Mouse (Mus musculus): ENCODE measurements around the gene Cacna2d4. TPM values are rescaled to one million over a fixed set of nuclear protein-coding genes. Genes with fewer than 3 reads are reported as not detected.

The Cacna2d4 gene
- total RNA-seq, 1 experiment, result 0.04 TPM

GRCm38 (mm10) chr6:119372237-119372636 is 135.9 kb downstream of the Cacna2d4 start:
- no peak overlapping the region for H3K27ac ChIP-seq (ENCODE audit: insufficient read depth, low read depth, low read length, poor library complexity, severe bottlenecking)
- no peaks in the 10 kb centered on the region for H3K9me3 ChIP-seq (ENCODE audit: control insufficient read depth, insufficient read depth, low read depth, low read length)
- in situ Hi-C loops (cut with MboI; ENCODE audit: low sequenced_read_pairs in 2 of 2, unreplicated experiment in 2 of 2), result no loop called here
- no peak overlapping the region for H3K4me3 ChIP-seq (ENCODE audit: insufficient read depth in 1 of 2, low read depth in 1 of 2, low read length in 2 of 2, poor library complexity in 1 of 2, severe bottlenecking in 1 of 2)
- no peak for DNase-seq (ENCODE audit: low read depth, low spot score)
- H3K9ac ChIP-seq (ENCODE audit: insufficient read depth, low read depth, low read length, poor library complexity, severe bottlenecking), result no peak overlapping the region
- H3K4me1 ChIP-seq (ENCODE audit: control insufficient read depth in 2 of 2, insufficient read depth in 2 of 2, low read length in 2 of 2, poor library complexity in 1 of 2), result peaks cover 0 to 4% of the 10 kb centered on the region in 2 experiments; a peak in 1 of 4 replicates
- no peak for TF ChIP-seq HCFC1 (IDR thresholded peaks at IDR 0.05; ENCODE audit: borderline replicate concordance, insufficient read depth, low read length)
- no peak for TF ChIP-seq ZNF384 (IDR thresholded peaks at IDR 0.05; ENCODE audit: low read depth, low read length)
- TF ChIP-seq ZC3H11A (IDR thresholded peaks at IDR 0.05; ENCODE audit: borderline replicate concordance, low read depth, low read length), result no peak
- no peak for TF ChIP-seq MAFK (IDR thresholded peaks at IDR 0.05; ENCODE audit: insufficient read depth, low read depth, low read length)
- no peak for TF ChIP-seq CHD2 (IDR thresholded peaks at IDR 0.05; ENCODE audit: low read depth, low read length)
- peaks cover 4% of the 10 kb centered on the region for H3K36me3 ChIP-seq (ENCODE audit: control insufficient read depth, insufficient read depth, low read length, poor library complexity, severe bottlenecking)

GRCm38 (mm10) chr6:119373000-119373705 is 136.8 kb downstream of the Cacna2d4 start:
- Histone ChIP-seq H3K4me3 (ENCODE audit: insufficient read depth in 1 of 2, low read depth in 1 of 2, low read length in 2 of 2, poor library complexity in 1 of 2, severe bottlenecking in 1 of 2) (no peak overlapping the region), H3K36me3 (ENCODE audit: control insufficient read depth, insufficient read depth, low read length, poor library complexity, severe bottlenecking) (peaks cover 3% of the 10 kb centered on the region), H3K9me3 (ENCODE audit: control insufficient read depth, insufficient read depth, low read depth, low read length) (no peaks in the 10 kb centered on the region), H3K9ac (ENCODE audit: insufficient read depth, low read depth, low read length, poor library complexity, severe bottlenecking) (no peak overlapping the region), H3K27ac (ENCODE audit: insufficient read depth, low read depth, low read length, poor library complexity, severe bottlenecking) (no peak overlapping the region), H3K4me1 (ENCODE audit: control insufficient read depth in 2 of 2, insufficient read depth in 2 of 2, low read length in 2 of 2, poor library complexity in 1 of 2) (peaks cover 0 to 4% of the 10 kb centered on the region in 2 experiments; a peak in 1 of 4 replicates)
- no peak for DNase-seq (ENCODE audit: low read depth, low spot score)
- in situ Hi-C loops (cut with MboI; ENCODE audit: low sequenced_read_pairs in 2 of 2, unreplicated experiment in 2 of 2), result no loop called here
- TF ChIP-seq MAFK (IDR thresholded peaks at IDR 0.05; ENCODE audit: insufficient read depth, low read depth, low read length) (no peak), CHD2 (IDR thresholded peaks at IDR 0.05; ENCODE audit: low read depth, low read length) (no peak), ZNF384 (IDR thresholded peaks at IDR 0.05; ENCODE audit: low read depth, low read length) (no peak), ZC3H11A (IDR thresholded peaks at IDR 0.05; ENCODE audit: borderline replicate concordance, low read depth, low read length) (no peak), HCFC1 (IDR thresholded peaks at IDR 0.05; ENCODE audit: borderline replicate concordance, insufficient read depth, low read length) (no peak)

- Histone ChIP-seq H3K9me3 (ENCODE audit: control insufficient read depth, insufficient read depth, low read depth, low read length) (no peaks in the 10 kb centered on the region), H3K9ac (ENCODE audit: insufficient read depth, low read depth, low read length, poor library complexity, severe bottlenecking) (no peak overlapping the region), H3K27ac (ENCODE audit: insufficient read depth, low read depth, low read length, poor library complexity, severe bottlenecking) (no peak overlapping the region), H3K4me3 (ENCODE audit: insufficient read depth in 1 of 2, low read depth in 1 of 2, low read length in 2 of 2, poor library complexity in 1 of 2, severe bottlenecking in 1 of 2) (no peak overlapping the region), H3K36me3 (ENCODE audit: control insufficient read depth, insufficient read depth, low read length, poor library complexity, severe bottlenecking) (peaks cover 2% of the 10 kb centered on the region), H3K4me1 (ENCODE audit: control insufficient read depth in 2 of 2, insufficient read depth in 2 of 2, low read length in 2 of 2, poor library complexity in 1 of 2) (peaks cover 0 to 4% of the 10 kb centered on the region in 2 experiments; a peak in 1 of 4 replicates)
- in situ Hi-C loops (cut with MboI; ENCODE audit: low sequenced_read_pairs in 2 of 2, unreplicated experiment in 2 of 2), result no loop called here
- DNase-seq (ENCODE audit: low read depth, low spot score), result no peak
- no peak for TF ChIP-seq ZNF384 (IDR thresholded peaks at IDR 0.05; ENCODE audit: low read depth, low read length)
- TF ChIP-seq MAFK (IDR thresholded peaks at IDR 0.05; ENCODE audit: insufficient read depth, low read depth, low read length), result no peak
- no peak for TF ChIP-seq ZC3H11A (IDR thresholded peaks at IDR 0.05; ENCODE audit: borderline replicate concordance, low read depth, low read length)
- no peak for TF ChIP-seq HCFC1 (IDR thresholded peaks at IDR 0.05; ENCODE audit: borderline replicate concordance, insufficient read depth, low read length)
- TF ChIP-seq CHD2 (IDR thresholded peaks at IDR 0.05; ENCODE audit: low read depth, low read length), result no peak
Measured at GRCm38 (mm10) chr6:119375035-119375434, 138.7 kb downstream of the Cacna2d4 start.

GRCm38 (mm10) chr6:119377613-119378012 is 141.3 kb downstream of the Cacna2d4 start:
- Histone ChIP-seq H3K36me3 (ENCODE audit: control insufficient read depth, insufficient read depth, low read length, poor library complexity, severe bottlenecking) (no peaks in the 10 kb centered on the region), H3K4me1 (ENCODE audit: control insufficient read depth in 2 of 2, insufficient read depth in 2 of 2, low read length in 2 of 2, poor library complexity in 1 of 2) (peaks cover 0 to 4% of the 10 kb centered on the region in 2 experiments; a peak in 1 of 4 replicates), H3K9me3 (ENCODE audit: control insufficient read depth, insufficient read depth, low read depth, low read length) (no peaks in the 10 kb centered on the region), H3K9ac (ENCODE audit: insufficient read depth, low read depth, low read length, poor library complexity, severe bottlenecking) (no peak overlapping the region), H3K27ac (ENCODE audit: insufficient read depth, low read depth, low read length, poor library complexity, severe bottlenecking) (no peak overlapping the region), H3K4me3 (ENCODE audit: insufficient read depth in 1 of 2, low read depth in 1 of 2, low read length in 2 of 2, poor library complexity in 1 of 2, severe bottlenecking in 1 of 2) (no peak overlapping the region)
- in situ Hi-C loops (cut with MboI; ENCODE audit: low sequenced_read_pairs in 2 of 2, unreplicated experiment in 2 of 2), result no loop called here
- no peak for TF ChIP-seq ZC3H11A (IDR thresholded peaks at IDR 0.05; ENCODE audit: borderline replicate concordance, low read depth, low read length)
- no peak for TF ChIP-seq ZNF384 (IDR thresholded peaks at IDR 0.05; ENCODE audit: low read depth, low read length)
- TF ChIP-seq MAFK (IDR thresholded peaks at IDR 0.05; ENCODE audit: insufficient read depth, low read depth, low read length), result no peak
- DNase-seq (ENCODE audit: low read depth, low spot score), result no peak

Measured in ES-E14 (cell line).